Mouse (Mus musculus): ENCODE data around the gene Ndufs7. TPM values are rescaled to one million over a fixed set of nuclear protein-coding genes. Genes with fewer than 3 reads are reported as not detected.

The Ndufs7 gene
- total RNA-seq, 2 experiments from 2014 or later, result 199 to 204 TPM

GRCm38 (mm10) chr10:80294788-80295303 lies 45.9 kb downstream of the Ndufs7 start:
- no peak for DNase-seq

- peak; percentile 81 to 82 for DNase-seq
Measured at GRCm38 (mm10) chr10:80295618-80296425, 46.9 kb downstream of the Ndufs7 start, which contains the start of gene Apc2. Apc2 (plus strand) TSS chr10:80295977.

GRCm38 (mm10) chr10:80296824-80297223 lies 47.9 kb downstream of the Ndufs7 start:
- no peak for DNase-seq

- no peak for DNase-seq
Measured at GRCm38 (mm10) chr10:80297526-80298133, 48.7 kb downstream of the Ndufs7 start.

- peak; percentile 91 to 92 for DNase-seq
Measured at GRCm38 (mm10) chr10:80298571-80299281, 49.8 kb downstream of the Ndufs7 start.

GRCm38 (mm10) chr10:80299301-80299700 lies 50.4 kb downstream of the Ndufs7 start:
- no peak for DNase-seq

- no peak for DNase-seq
Measured at GRCm38 (mm10) chr10:80299824-80300223, 50.9 kb downstream of the Ndufs7 start.

- DNase-seq, result no peak
Measured at GRCm38 (mm10) chr10:80300672-80301181, 51.8 kb downstream of the Ndufs7 start.

- no peak for DNase-seq
Measured at GRCm38 (mm10) chr10:80301256-80302081, 52.5 kb downstream of the Ndufs7 start.

- no peak for DNase-seq
Measured at GRCm38 (mm10) chr10:80302082-80302355, 53.1 kb downstream of the Ndufs7 start.

- DNase-seq, result no peak
Measured at GRCm38 (mm10) chr10:80302471-80302881, 53.6 kb downstream of the Ndufs7 start.

GRCm38 (mm10) chr10:80304458-80304857 lies 55.5 kb downstream of the Ndufs7 start:
- DNase-seq, result no peak

GRCm38 (mm10) chr10:80304862-80305261 lies 55.9 kb downstream of the Ndufs7 start:
- DNase-seq, result no peak

Small RNA genes within 50 kb of the gene (microRNA-seq; reads per million reads assigned to microRNA genes)
- 1.1 to 2.1 reads per million in 2 experiments for gene Mir6911

Other genes starting within 250 kb of the Ndufs7 start
- gene Arhgap45, start 232.5 kb upstream of the Ndufs7 start, total RNA-seq (2021), result 1 to 10 TPM; 3.2 to 4.2 TPM
- gene Polr2e, start 209.3 kb upstream of the Ndufs7 start, total RNA-seq (2021), result 10 to 100 TPM; 74.8 to 86.0 TPM
- 100 to 1,000 TPM; 445 to 446 TPM for gene Gpx4, start 202.0 kb upstream of the Ndufs7 start, total RNA-seq (2021)
- 10 to 100 TPM; 17.2 to 20.7 TPM for gene Sbno2, start 143.6 kb upstream of the Ndufs7 start, total RNA-seq (2021)
- gene Stk11, start 133.3 kb upstream of the Ndufs7 start, total RNA-seq (2021), result 10 to 100 TPM; 93.3 to 95.9 TPM
- gene Atp5d, start 110.5 kb upstream of the Ndufs7 start, total RNA-seq (2021), result 100 to 1,000 TPM; 324 to 369 TPM
- 100 to 1,000 TPM; 336 to 379 TPM for gene Cbarp, start 108.3 kb upstream of the Ndufs7 start, total RNA-seq (2021)
- gene Midn, start 100.8 kb upstream of the Ndufs7 start, total RNA-seq (2021), result 10 to 100 TPM; 58.9 to 62.6 TPM
- gene Cirbp, start 83.1 kb upstream of the Ndufs7 start, total RNA-seq (2021), result 10 to 100 TPM; 58.5 to 63.4 TPM
- 1 to 10 TPM; 6.4 to 6.9 TPM for gene 1600002K03Rik, start 76.2 kb upstream of the Ndufs7 start, total RNA-seq (2021)
- 1 to 10 TPM; 9.0 to 9.6 TPM for gene Efna2, start 69.6 kb upstream of the Ndufs7 start, total RNA-seq (2021)
- gene Mum1, start 22.7 kb upstream of the Ndufs7 start, total RNA-seq (2021), result 10 to 100 TPM; 35.6 to 39.6 TPM
- gene Gamt, start 11.9 kb downstream of the Ndufs7 start, total RNA-seq (2021), result 10 to 100 TPM; 37.7 to 39.1 TPM
- gene Dazap1, start 12.4 kb downstream of the Ndufs7 start, total RNA-seq (2021), result 100 to 1,000 TPM in 1 of 2 experiments, 10 to 100 TPM in 1; 82.6 to 100 TPM
- 100 to 1,000 TPM; 755 to 823 TPM for gene Rps15, start 43.3 kb downstream of the Ndufs7 start, total RNA-seq (2021)
- 10 to 100 TPM; 98.3 to 98.4 TPM for gene Apc2, start 46.9 kb downstream of the Ndufs7 start, total RNA-seq (2021)
- gene 2310011J03Rik, start 71.4 kb downstream of the Ndufs7 start, total RNA-seq (2021), result 10 to 100 TPM; 22.4 to 23.0 TPM
- 1 to 10 TPM; 2.2 to 2.6 TPM for gene Pcsk4, start 80.4 kb downstream of the Ndufs7 start, total RNA-seq (2021)
- gene Reep6, start 80.8 kb downstream of the Ndufs7 start, total RNA-seq (2021), result 10 to 100 TPM in 1 of 2 experiments, 1 to 10 TPM in 1; 8.6 to 10.3 TPM
- 1 to 10 TPM; 4.9 to 5.2 TPM for gene Adamtsl5, start 99.3 kb downstream of the Ndufs7 start, total RNA-seq (2021)
- gene Plk5, start 107.3 kb downstream of the Ndufs7 start, total RNA-seq (2021), result 10 to 100 TPM; 23.2 to 23.4 TPM
- gene Mex3d, start 138.5 kb downstream of the Ndufs7 start, total RNA-seq (2021), result 10 to 100 TPM; 18.2 to 18.4 TPM
- gene Mbd3, start 150.4 kb downstream of the Ndufs7 start, total RNA-seq (2021), result 100 to 1,000 TPM; 148 to 156 TPM
- 100 to 1,000 TPM; 443 to 467 TPM for gene Uqcr11, start 157.7 kb downstream of the Ndufs7 start, total RNA-seq (2021)
- 10 to 100 TPM; 30.5 to 30.6 TPM for gene Tcf3, start 184.5 kb downstream of the Ndufs7 start, total RNA-seq (2021)
- gene Onecut3, start 245.7 kb downstream of the Ndufs7 start, total RNA-seq (2021), result under 1 TPM in 1 of 2 experiments, not detected in 1; 0.08 TPM